Mouse (Mus musculus) adrenal gland, postnatal 14 days (tissue): ENCODE data around the gene Gm9513. TPM values are rescaled to one million over a fixed set of nuclear protein-coding genes. Genes with fewer than 3 reads are reported as not detected.

Experiments
- DNase-seq: peaks from one replicate; pipeline ENCODE4 v3.0.0; 2021; ENCODE audit warnings: mixed read lengths
- long read RNA-seq, 2 experiments: library from polyadenylated mRNA; stranded (forward); transcript quantifications; one replicate each; pipeline ENCODE4 v2.0.0; 2021
- total RNA-seq: library from RNA; stranded (reverse); gene quantifications from 2 replicates; pipeline ENCODE4 v1.2.3, GENCODE M21; 2021

Gm9513 gene
- not detected in 2 replicates for total RNA-seq
- long read RNA-seq, experiment 1 = 0 reads
- long read RNA-seq, experiment 2 = 0 reads

GRCm38 (mm10) chr9:36475338-36475737, at the start of gene Gm9513:
TSS of gene Gm9513 (plus strand) at chr9:36475638.
- DNase-seq = no peak

GRCm38 (mm10) chr9:36431584-36431983, 43.9 kb upstream of the Gm9513 start, which contains the start of gene Gm7257:
TSS of gene Gm7257 (plus strand) at chr9:36431884.
- no peak for DNase-seq

GRCm38 (mm10) chr9:36435051-36435764, 40.2 kb upstream of the Gm9513 start:
- DNase-seq = peak; percentile 31

GRCm38 (mm10) chr9:36494501-36495220, 19.2 kb downstream of the Gm9513 start:
- DNase-seq = no peak

- DNase-seq = no peak
These were observed 20.4 kb downstream of the Gm9513 start for GRCm38 (mm10) chr9:36495824-36496223.

GRCm38 (mm10) chr9:36504211-36504610, 28.8 kb downstream of the Gm9513 start:
- no peak for DNase-seq

Other genes with a start within 250 kb of the Gm9513 start
- not detected in 2 replicates for gene Gm7257, start 43.8 kb upstream of the Gm9513 start, total RNA-seq
- not detected in 2 replicates for gene Gm5615, start 66.3 kb downstream of the Gm9513 start, total RNA-seq
- not detected in 2 replicates for gene Gm17689, start 107.0 kb downstream of the Gm9513 start, total RNA-seq
- gene A630095E13Rik, start 167.7 kb downstream of the Gm9513 start, total RNA-seq = not detected in 2 replicates
- not detected in 2 replicates for gene Acrv1, start 217.6 kb downstream of the Gm9513 start, total RNA-seq